Mouse (Mus musculus): ENCODE measurements around the gene Pgam1. TPM values are rescaled to one million over a fixed set of nuclear protein-coding genes. Genes with fewer than 3 reads are reported as not detected.
"Not testable (repeated sequence)": the region's sequence is repeated elsewhere in the genome, so short reads cannot be mapped to it uniquely, and the experiment has no call there.

Pgam1 gene
- polyA plus RNA-seq (2021) = 883 TPM

DNA sequence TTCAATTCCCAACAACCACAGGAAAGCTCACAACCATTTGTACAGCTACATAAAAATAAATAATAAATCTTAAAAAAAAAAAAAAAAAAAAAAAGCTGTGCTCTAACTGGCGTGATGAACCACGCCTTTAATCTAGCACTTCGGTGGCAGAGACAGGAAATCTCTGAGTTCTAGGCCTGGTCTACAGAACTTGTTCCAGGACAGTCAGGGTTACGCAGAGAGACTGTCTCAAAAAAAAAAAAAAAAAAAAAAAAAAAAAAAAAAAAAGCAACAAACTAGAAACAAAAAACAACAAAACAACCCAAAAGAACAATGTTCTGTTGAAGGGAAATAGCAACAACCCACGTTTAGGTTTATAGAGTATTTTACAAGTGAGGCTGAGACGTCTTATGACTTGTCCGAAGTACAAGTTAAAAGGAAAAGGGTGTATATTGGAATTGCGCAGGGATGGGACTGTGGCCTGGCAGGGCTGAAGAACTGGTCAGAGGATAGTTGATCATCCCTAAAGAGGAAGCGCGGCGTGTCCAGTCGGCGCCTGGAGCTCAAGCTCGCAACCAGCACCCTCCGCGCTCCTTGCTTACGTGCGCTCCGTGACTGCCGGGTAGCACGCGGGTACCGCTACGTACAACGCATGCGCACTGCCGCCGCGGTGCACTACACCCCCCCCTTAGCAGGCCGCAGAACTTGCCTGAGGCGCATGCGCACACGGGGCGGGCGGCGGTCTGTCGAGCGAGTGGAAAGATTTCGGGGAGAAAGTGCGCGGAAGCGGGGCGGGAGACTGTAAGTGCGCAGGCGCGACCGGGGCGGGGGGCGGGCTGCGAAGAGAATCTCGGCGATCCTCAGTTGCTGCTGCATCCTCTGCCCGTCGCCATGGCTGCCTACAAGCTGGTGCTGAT, at the start of gene Pgam1:
TSS of gene Pgam1 (plus strand) at position 746 of the 896 bp plus-strand sequence.
- TF ChIP-seq CTCF (IDR thresholded peaks at IDR 0.05) = no peak
- ChIA-PET CTCF (interaction anchor here (1.0 to 1.9 kb wide), 3 partner anchors 10 to 14 kb away, joined by 3 to 4 read pairs (median 3); no protein-coding TSS in a partner anchor), POLR2A (interaction anchor here (0.6 to 1.4 kb wide), 3 partner anchors 8 to 26 kb away, joined by 6 to 9 read pairs (median 7); no protein-coding TSS in a partner anchor)
- ATAC-seq (peak; percentile 78), DNase-seq (ENCODE audit: low read depth, low spot score) (peak; percentile 82)
- H3K27me3 ChIP-seq = no peaks in the 10 kb centered on the region
- in situ Hi-C loops (cut with MboI; ENCODE audit: low pct_unique_long_range_greater_than_20kb) = no loop called here

DNA sequence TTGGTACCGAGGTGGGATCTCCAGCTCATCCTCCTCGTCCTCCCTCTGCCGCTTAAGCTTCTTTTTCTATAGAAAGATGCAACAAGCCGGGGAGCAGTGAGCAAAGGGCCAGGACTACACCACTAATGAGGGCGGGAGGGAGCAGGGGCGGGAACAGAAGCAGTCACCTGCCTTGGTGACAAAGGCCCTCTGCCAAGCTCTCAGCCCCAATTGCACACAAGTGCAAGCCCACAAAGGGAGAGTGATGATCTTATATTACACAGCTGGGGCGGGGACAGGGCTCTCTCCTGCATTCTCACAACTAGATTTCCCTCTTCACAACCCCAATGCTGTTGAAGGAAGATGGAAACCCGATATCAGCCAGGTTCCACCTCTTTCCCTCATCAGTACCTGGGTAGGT, 45.0 kb upstream of the Pgam1 start:
- in situ Hi-C loops (cut with MboI; ENCODE audit: low pct_unique_long_range_greater_than_20kb) = no loop called here

DNA sequence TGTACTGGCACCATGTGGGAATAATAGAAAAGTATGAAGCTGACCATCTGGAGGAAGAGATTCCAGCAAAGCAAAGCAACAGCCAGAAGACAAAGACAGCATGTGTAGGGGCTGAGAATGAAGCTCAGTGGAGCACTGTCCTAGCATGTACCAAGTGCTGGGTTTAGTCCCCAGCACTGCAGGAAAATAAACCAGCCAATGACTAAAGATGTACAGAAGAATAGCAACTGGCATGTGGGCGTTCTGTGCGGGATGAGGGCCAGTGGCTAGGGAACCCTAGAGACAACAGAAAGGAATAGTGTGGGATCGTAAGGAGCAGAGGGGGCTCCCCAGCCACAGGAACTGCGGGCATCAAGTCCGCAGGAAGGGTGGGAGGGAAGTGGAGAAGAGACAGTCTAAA, 42.4 kb upstream of the Pgam1 start:
- CTCF ChIA-PET = interaction anchor here (1.7 kb wide), 1 partner anchor 11 kb away, joined by 3 read pairs; no protein-coding TSS in a partner anchor
- POLR2A ChIA-PET = no interaction called here
- ATAC-seq (no peak), DNase-seq (ENCODE audit: low read depth, low spot score) (no peak)
- in situ Hi-C loops (cut with MboI; ENCODE audit: low pct_unique_long_range_greater_than_20kb) = no loop called here
- H3K27me3 ChIP-seq = no peaks in the 10 kb centered on the region
- TF ChIP-seq CTCF (IDR thresholded peaks at IDR 0.05) = no peak

More for the DNA sequence above, 45.0 kb upstream of the Pgam1 start:
- ATAC-seq (no peak), DNase-seq (ENCODE audit: low read depth, low spot score) (no peak)
- POLR2A ChIA-PET = no interaction called here
- H3K27me3 ChIP-seq = no peaks in the 10 kb centered on the region
- TF ChIP-seq CTCF (IDR thresholded peaks at IDR 0.05) = no peak
- CTCF ChIA-PET = interaction anchor here (2.3 kb wide), 1 partner anchor 18 kb away, joined by 5 read pairs; no protein-coding TSS in a partner anchor

DNA sequence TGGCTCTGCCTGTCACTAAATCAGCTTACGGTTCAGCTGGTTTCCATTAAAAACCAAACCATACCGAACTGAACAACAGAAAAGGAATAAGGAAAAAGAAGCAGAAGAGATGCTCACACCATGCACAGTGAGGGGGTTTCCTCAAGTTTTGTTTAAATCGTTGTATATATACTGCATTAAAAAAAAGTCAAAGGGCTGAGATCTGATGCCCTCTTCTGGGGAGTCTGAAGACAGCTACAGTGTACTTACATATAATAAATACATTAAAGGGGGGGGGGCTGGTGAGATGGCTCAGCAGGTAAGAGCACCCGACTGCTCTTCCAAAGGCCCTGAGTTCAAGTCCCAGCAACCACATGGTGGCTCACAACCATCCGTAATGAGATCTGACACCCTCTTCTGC, 41.8 kb upstream of the Pgam1 start:
- DNase-seq (ENCODE audit: low read depth, low spot score); H3K27me3 ChIP-seq; in situ Hi-C loops (cut with MboI; ENCODE audit: low pct_unique_long_range_greater_than_20kb); ATAC-seq: not testable (repeated sequence)
- ChIA-PET POLR2A (interaction anchor here (0.6 kb wide), 1 partner anchor 156 kb away, joined by 4 read pairs; no protein-coding TSS in a partner anchor), CTCF (interaction anchor here (1.7 to 2.9 kb wide), 2 partner anchors 9 to 10 kb away, joined by 3 to 12 read pairs; no protein-coding TSS in a partner anchor)

DNA sequence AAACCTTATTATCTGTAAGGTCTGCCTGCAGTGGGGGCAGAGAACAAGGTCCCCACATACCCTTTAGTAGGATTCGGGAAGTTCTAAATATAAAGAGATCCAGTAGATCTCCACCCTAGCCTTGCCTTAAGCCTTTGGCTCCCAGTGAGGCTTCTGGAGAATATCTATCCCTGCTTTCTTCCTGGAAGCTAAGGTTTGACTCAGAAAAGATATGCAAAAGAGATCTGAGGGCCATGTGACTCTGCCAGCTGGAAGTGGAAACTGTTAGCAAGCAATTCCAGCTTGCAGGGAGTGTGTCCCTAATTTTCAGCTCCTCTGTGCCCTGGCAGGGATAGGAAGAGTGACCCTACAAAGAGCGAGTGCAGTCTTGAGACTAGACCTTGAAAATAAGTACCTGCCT, 39.4 kb upstream of the Pgam1 start:
- POLR2A ChIA-PET = no interaction called here
- no peak for ATAC-seq

DNA sequence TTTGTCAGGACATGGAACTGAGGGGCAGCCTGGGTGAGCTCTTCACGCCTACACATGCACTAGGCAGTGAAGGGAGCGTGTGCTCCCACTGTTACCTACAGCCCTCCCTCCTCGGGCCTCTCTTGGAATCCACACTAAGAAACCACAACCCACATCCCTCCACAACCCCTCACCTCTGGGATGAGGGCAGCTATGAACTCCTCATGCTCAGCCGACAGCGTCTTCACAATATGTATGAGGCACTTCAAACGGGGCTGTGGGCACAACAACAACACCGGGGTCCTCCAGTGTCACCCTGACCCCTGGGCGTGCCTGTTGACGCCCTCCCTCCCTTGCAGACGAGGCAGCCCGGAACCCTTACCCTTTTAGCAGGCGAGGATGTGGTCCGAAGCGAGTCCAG, 37.4 kb upstream of the Pgam1 start:
- POLR2A ChIA-PET = no interaction called here
- CTCF ChIA-PET = interaction anchor here (2.6 kb wide), 1 partner anchor 14 kb away, joined by 7 read pairs; no protein-coding TSS in a partner anchor
- H3K27me3 ChIP-seq = no peaks in the 10 kb centered on the region
- in situ Hi-C loops (cut with MboI; ENCODE audit: low pct_unique_long_range_greater_than_20kb) = no loop called here
- ATAC-seq = no peak
- DNase-seq (ENCODE audit: low read depth, low spot score) = no peak
- no peak for TF ChIP-seq CTCF (IDR thresholded peaks at IDR 0.05)

More for the DNA sequence above, 39.4 kb upstream of the Pgam1 start:
- CTCF ChIA-PET = interaction anchor here (2.9 kb wide), 1 partner anchor 11 kb away, joined by 12 read pairs; no protein-coding TSS in a partner anchor
- no peaks in the 10 kb centered on the region for H3K27me3 ChIP-seq
- TF ChIP-seq CTCF (IDR thresholded peaks at IDR 0.05) = no peak
- no peak for DNase-seq (ENCODE audit: low read depth, low spot score)
- in situ Hi-C loops (cut with MboI; ENCODE audit: low pct_unique_long_range_greater_than_20kb) = no loop called here

DNA sequence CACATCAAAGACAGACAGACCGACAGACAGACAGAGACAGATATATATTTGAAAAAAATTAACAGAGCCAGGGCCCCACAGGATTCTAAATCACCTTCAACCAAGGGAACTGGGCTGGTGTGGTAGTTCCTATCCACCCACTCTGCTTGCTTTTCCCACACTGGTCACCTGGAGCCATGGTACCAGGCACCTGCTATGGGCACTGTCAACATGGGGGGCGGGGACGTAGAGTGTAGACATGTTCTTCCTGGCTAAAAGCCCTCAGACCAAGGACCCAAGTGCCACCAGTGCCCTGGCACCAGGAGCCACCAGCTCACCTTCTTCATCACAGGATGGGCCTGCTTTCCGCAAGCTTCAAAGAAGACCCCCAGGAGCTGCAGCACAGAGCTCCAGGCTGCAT, 29.9 kb upstream of the Pgam1 start:
- no peak for TF ChIP-seq CTCF (IDR thresholded peaks at IDR 0.05)
- in situ Hi-C loops (cut with MboI; ENCODE audit: low pct_unique_long_range_greater_than_20kb) = no loop called here
- ChIA-PET POLR2A (no interaction called here), CTCF (no interaction called here)
- no peak for DNase-seq (ENCODE audit: low read depth, low spot score)
- ATAC-seq = no peak
- no peaks in the 10 kb centered on the region for H3K27me3 ChIP-seq

DNA sequence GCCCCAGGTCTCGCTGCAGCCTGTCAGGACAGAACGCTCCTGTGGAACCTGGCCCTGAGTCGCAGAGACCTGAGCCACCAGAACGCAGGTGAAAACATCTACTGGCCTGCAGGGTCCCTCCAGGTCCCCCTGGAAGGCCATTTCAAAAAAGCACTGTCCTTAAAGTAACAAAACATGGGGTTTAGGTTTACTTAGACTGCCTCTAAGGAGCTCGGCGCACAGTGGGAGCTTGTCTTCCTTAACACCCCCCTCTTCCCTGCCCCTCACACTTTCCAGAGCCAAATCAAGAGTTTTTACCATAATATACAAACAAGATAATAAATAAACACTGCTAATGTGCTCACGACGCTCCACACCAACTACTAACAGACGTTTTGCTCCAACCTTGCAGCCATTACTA, 27.8 kb upstream of the Pgam1 start:
- no peak for DNase-seq (ENCODE audit: low read depth, low spot score)
- H3K27me3 ChIP-seq = no peaks in the 10 kb centered on the region
- ChIA-PET CTCF (no interaction called here), POLR2A (no interaction called here)
- ATAC-seq = no peak
- in situ Hi-C loops (cut with MboI; ENCODE audit: low pct_unique_long_range_greater_than_20kb) = no loop called here
- no peak for TF ChIP-seq CTCF (IDR thresholded peaks at IDR 0.05)

DNA sequence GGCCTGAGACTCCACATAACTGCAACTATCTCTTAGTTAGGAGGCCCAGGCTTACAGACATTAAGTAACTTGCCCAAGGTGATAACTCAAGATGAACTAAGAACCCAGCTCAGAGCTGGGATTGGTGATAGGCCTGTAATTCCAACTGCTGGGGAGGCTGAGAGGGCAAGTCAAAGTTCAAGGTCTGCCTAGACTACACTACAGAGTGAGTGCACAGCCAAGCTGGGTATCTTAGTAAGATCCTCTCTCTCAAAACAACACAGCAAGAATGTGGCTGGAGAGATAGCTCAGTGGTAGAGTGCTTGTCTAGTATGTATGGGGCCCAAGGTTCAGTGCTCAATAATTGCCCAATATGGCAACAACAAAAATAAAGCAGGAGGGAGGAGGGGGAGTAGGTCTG, 23.5 kb upstream of the Pgam1 start:
- POLR2A ChIA-PET = interaction anchor here (0.6 kb wide), 1 partner anchor 34 kb away, joined by 3 read pairs; no protein-coding TSS in a partner anchor
- no peak for TF ChIP-seq CTCF (IDR thresholded peaks at IDR 0.05)
- in situ Hi-C loops (cut with MboI; ENCODE audit: low pct_unique_long_range_greater_than_20kb) = no loop called here
- CTCF ChIA-PET = no interaction called here
- DNase-seq (ENCODE audit: low read depth, low spot score) (no peak), ATAC-seq (no peak)
- H3K27me3 ChIP-seq = no peaks in the 10 kb centered on the region

DNA sequence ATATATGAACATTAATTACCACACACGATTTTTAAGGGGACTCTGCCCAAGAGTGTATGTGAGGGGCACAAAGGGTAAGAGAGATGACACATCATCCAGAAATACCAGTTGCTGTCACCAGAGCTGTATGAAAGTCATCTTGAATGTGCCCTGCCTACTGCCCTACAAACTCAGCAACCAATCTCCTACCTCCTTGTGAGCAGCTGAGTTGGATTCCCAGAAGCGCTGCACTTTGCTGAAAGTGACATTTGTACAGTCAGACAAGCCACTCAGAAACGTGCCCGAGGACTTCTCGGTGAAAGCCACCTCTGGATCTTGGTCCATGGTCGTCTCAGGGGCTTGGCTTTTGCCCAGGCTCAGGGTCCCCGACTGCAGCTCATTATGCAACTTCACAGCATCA, 16.8 kb upstream of the Pgam1 start:
- no peak for DNase-seq (ENCODE audit: low read depth, low spot score)
- no peak for ATAC-seq
- no peak for TF ChIP-seq CTCF (IDR thresholded peaks at IDR 0.05)
- POLR2A ChIA-PET = interaction anchor here (0.7 kb wide), 1 partner anchor 37 kb away, joined by 3 read pairs; no protein-coding TSS in a partner anchor
- in situ Hi-C loops (cut with MboI; ENCODE audit: low pct_unique_long_range_greater_than_20kb) = no loop called here
- CTCF ChIA-PET = interaction anchor here (0.9 kb wide), 1 partner anchor 86 kb away, joined by 3 read pairs; the partner anchor contains the start of gene Mms19
- no peaks in the 10 kb centered on the region for H3K27me3 ChIP-seq
